Mouse (Mus musculus) NIH3T3 (cell line): ENCODE measurements around the gene Ptpn1.
A peak's percentile ranks its signal among the peaks of the same experiment; 100 is the strongest.

Experiments used
- DNase-seq: peaks from one replicate; pipeline ENCODE4 v3.0.0-alpha.2; 2012; ENCODE audit warnings: low read depth

Ptpn1 gene

GRCm38 (mm10) chr2:167972809-167973208 is 41.0 kb downstream of the Ptpn1 start:
- no peak for DNase-seq

GRCm38 (mm10) chr2:167975746-167976145 is 43.9 kb downstream of the Ptpn1 start:
- no peak for DNase-seq

GRCm38 (mm10) chr2:167978271-167978670 is 46.4 kb downstream of the Ptpn1 start:
- no peak for DNase-seq

GRCm38 (mm10) chr2:167980391-167980790 is 48.5 kb downstream of the Ptpn1 start:
- no peak for DNase-seq

GRCm38 (mm10) chr2:167982646-167983045 is 50.8 kb downstream of the Ptpn1 start:
- DNase-seq, result no peak

- no peak for DNase-seq
Observed at GRCm38 (mm10) chr2:167984371-167984770, 52.5 kb downstream of the Ptpn1 start.

GRCm38 (mm10) chr2:167984946-167985345 is 53.1 kb downstream of the Ptpn1 start:
- DNase-seq, result peak; percentile 34

GRCm38 (mm10) chr2:167986762-167987161 is 54.9 kb downstream of the Ptpn1 start:
- DNase-seq, result peak; percentile 68

GRCm38 (mm10) chr2:167987640-167988039 is 55.8 kb downstream of the Ptpn1 start:
- DNase-seq, result no peak

- peak; percentile 65 for DNase-seq
Observed at GRCm38 (mm10) chr2:167989310-167989709, 57.5 kb downstream of the Ptpn1 start.

GRCm38 (mm10) chr2:167993260-167993659 is 61.4 kb downstream of the Ptpn1 start:
- DNase-seq, result no peak

GRCm38 (mm10) chr2:167995870-167996635 is 64.2 kb downstream of the Ptpn1 start:
- DNase-seq, result no peak

GRCm38 (mm10) chr2:167996672-167997215 is 64.9 kb downstream of the Ptpn1 start:
- no peak for DNase-seq

GRCm38 (mm10) chr2:167997562-167997961 is 65.7 kb downstream of the Ptpn1 start:
- no peak for DNase-seq

- peak; percentile 44 for DNase-seq
Observed at GRCm38 (mm10) chr2:167999145-167999743, 67.4 kb downstream of the Ptpn1 start.

- no peak for DNase-seq
Observed at GRCm38 (mm10) chr2:168002188-168002587, 70.3 kb downstream of the Ptpn1 start.

GRCm38 (mm10) chr2:168002884-168003283 is 71.0 kb downstream of the Ptpn1 start:
- no peak for DNase-seq

GRCm38 (mm10) chr2:168003431-168003830 is 71.6 kb downstream of the Ptpn1 start:
- no peak for DNase-seq

- DNase-seq, result no peak
Observed at GRCm38 (mm10) chr2:168004369-168004768, 72.5 kb downstream of the Ptpn1 start.

- no peak for DNase-seq
Observed at GRCm38 (mm10) chr2:168005005-168005404, 73.1 kb downstream of the Ptpn1 start.

- no peak for DNase-seq
Observed at GRCm38 (mm10) chr2:168005616-168006015, 73.8 kb downstream of the Ptpn1 start.

- DNase-seq, result no peak
Observed at GRCm38 (mm10) chr2:168006489-168006888, 74.6 kb downstream of the Ptpn1 start.

- DNase-seq, result no peak
Observed at GRCm38 (mm10) chr2:168008132-168008531, 76.3 kb downstream of the Ptpn1 start.
